Mouse (Mus musculus) stomach, embryonic 15.5 days (tissue): ENCODE results near the gene 4930402H24Rik. TPM values are rescaled to one million over a fixed set of nuclear protein-coding genes. Genes with fewer than 3 reads are reported as not detected.
A peak's percentile ranks its signal among the peaks of the same experiment; 100 is the strongest.

Experiments used
- ATAC-seq: fragments of 200-750 bp; cut with Nextera tagmentation; 2 replicates; pipeline ENCODE4 v1.8.0; 2017; ENCODE audit warnings: low read depth, moderate number of reproducible peaks, moderate TSS enrichment; ENCODE audit not compliant: insufficient read depth, low FRiP score
- H3K27ac ChIP-seq: fragments of 300-500 bp; sonication (generic); 2 replicates; pipeline ENCODE4 v1.5.1; 2015; ENCODE audit warnings: mild to moderate bottlenecking, inconsistent platforms
- H3K27me3 ChIP-seq: fragments of 300-500 bp; sonication (generic); replicated peaks from 2 replicates; pipeline ENCODE4 v1.6.1; 2015; ENCODE audit warnings: inconsistent platforms
- H3K36me3 ChIP-seq: fragments of 300-500 bp; sonication (generic); 2 replicates; pipeline ENCODE4 v1.6.1; 2015; ENCODE audit warnings: inconsistent platforms
- H3K4me1 ChIP-seq: fragments of 300-500 bp; sonication (generic); 2 replicates; pipeline ENCODE4 v1.6.1; 2015; ENCODE audit warnings: inconsistent platforms
- H3K4me2 ChIP-seq: fragments of 300-500 bp; sonication (generic); 2 replicates; pipeline ENCODE4 v1.6.1; 2015; ENCODE audit warnings: mild to moderate bottlenecking, inconsistent platforms
- H3K4me3 ChIP-seq: fragments of 300-500 bp; sonication (generic); replicated peaks from 2 replicates; pipeline ENCODE4 v1.5.1; 2015; ENCODE audit warnings: inconsistent platforms
- H3K9ac ChIP-seq: fragments of 300-500 bp; sonication (generic); 2 replicates; pipeline ENCODE4 v1.6.1; 2015; ENCODE audit warnings: inconsistent platforms
- H3K9me3 ChIP-seq: fragments of 300-500 bp; sonication (generic); 2 replicates; pipeline ENCODE4 v1.6.1; 2016; ENCODE audit warnings: inconsistent platforms
- WGBS: fragments of 180-500 bp; shearing (Covaris S2); methylation state at CpG from one replicate; pipeline ENCODE4 v1.1.7; 2015; 5-methylcytosine and 5-hydroxymethylcytosine counted together
- polyA plus RNA-seq: library from polyadenylated mRNA; unstranded; fragments of >200 nt; fragmentation: Nextera tagmentation; extraction: Ambion mirVana; gene quantifications from 2 replicates; pipeline ENCODE4 v1.2.1, GENCODE M21; 2015

The 4930402H24Rik gene
- polyA plus RNA-seq, 1 experiment from 2014 or later = 29.8 TPM

GRCm38 (mm10) chr2:130849688-130850087 lies 56.5 kb downstream of the 4930402H24Rik start:
- Histone ChIP-seq H3K9ac (no peak overlapping the region), H3K9me3 (no peaks in the 10 kb centered on the region), H3K4me1 (no peaks in the 10 kb centered on the region), H3K27ac (no peak overlapping the region), H3K4me3 (no peak overlapping the region), H3K4me2 (no peak overlapping the region), H3K36me3 (no peaks in the 10 kb centered on the region), H3K27me3 (no peaks in the 10 kb centered on the region)
- WGBS = 69% methylated on average over 4 of the region's 4 CpGs
- ATAC-seq = no peak

- Histone ChIP-seq H3K27me3 (no peaks in the 10 kb centered on the region), H3K9ac (no peak overlapping the region), H3K36me3 (no peaks in the 10 kb centered on the region), H3K27ac (no peak overlapping the region), H3K4me1 (no peaks in the 10 kb centered on the region), H3K4me2 (no peak overlapping the region), H3K9me3 (no peaks in the 10 kb centered on the region), H3K4me3 (no peak overlapping the region)
- no peak for ATAC-seq
- WGBS = 78% methylated on average over 4 of the region's 4 CpGs
Measured at GRCm38 (mm10) chr2:130848313-130848712, 57.9 kb downstream of the 4930402H24Rik start.

- Histone ChIP-seq H3K27me3 (no peaks in the 10 kb centered on the region), H3K4me1 (0 out of 2 replicates have a peak, but pooled peaks cover 4% of the 10 kb centered on the region)
Measured at GRCm38 (mm10) chr2:130843623-130844022, 62.6 kb downstream of the 4930402H24Rik start.

GRCm38 (mm10) chr2:130840846-130841245 lies 65.4 kb downstream of the 4930402H24Rik start:
- peak; percentile 40; the same call in 1 of the 2 replicates for ATAC-seq
- Histone ChIP-seq H3K27me3 (no peaks in the 10 kb centered on the region), H3K4me1 (0 out of 2 replicates have a peak, but pooled peaks cover 5% of the 10 kb centered on the region), H3K9me3 (no peaks in the 10 kb centered on the region), H3K9ac (no peak overlapping the region), H3K36me3 (no peaks in the 10 kb centered on the region), H3K4me2 (peak overlapping the region; percentile 83), H3K4me3 (no peak overlapping the region), H3K27ac (no peak overlapping the region; the same call in 1 of the 2 replicates)
- WGBS = 11% methylated on average over 4 of the region's 4 CpGs

More at GRCm38 (mm10) chr2:130843623-130844022, 62.6 kb downstream of the 4930402H24Rik start:
- Histone ChIP-seq H3K9ac (no peak overlapping the region), H3K4me2 (no peak overlapping the region), H3K9me3 (no peaks in the 10 kb centered on the region), H3K36me3 (no peaks in the 10 kb centered on the region), H3K4me3 (no peak overlapping the region), H3K27ac (no peak overlapping the region)
- no peak for ATAC-seq
- 43% methylated on average over 2 of the region's 2 CpGs for WGBS

GRCm38 (mm10) chr2:130839874-130840661 lies 66.1 kb downstream of the 4930402H24Rik start:
- Histone ChIP-seq H3K9me3 (no peaks in the 10 kb centered on the region), H3K36me3 (no peaks in the 10 kb centered on the region), H3K4me1 (0 out of 2 replicates have a peak, but pooled peaks cover 5% of the 10 kb centered on the region), H3K27ac (peak overlapping the region; percentile 90), H3K9ac (peak overlapping the region; percentile 77), H3K4me2 (peak overlapping the region; percentile 83), H3K27me3 (no peaks in the 10 kb centered on the region), H3K4me3 (peak overlapping the region; percentile 99)
- under 1% methylated on average over 72 of the region's 77 CpGs for WGBS
- ATAC-seq = peak; percentile 91

- WGBS = under 1% methylated on average over 19 of the region's 19 CpGs
- H3K27me3 ChIP-seq = no peaks in the 10 kb centered on the region
- H3K4me3 ChIP-seq = peak overlapping the region; percentile 99
- H3K9ac ChIP-seq = peak overlapping the region; percentile 77
- H3K36me3 ChIP-seq = no peaks in the 10 kb centered on the region
- H3K9me3 ChIP-seq = no peaks in the 10 kb centered on the region
- ATAC-seq = peak; percentile 7; the same call in 1 of the 2 replicates
- 0 out of 2 replicates have a peak, but pooled peaks cover 5% of the 10 kb centered on the region for H3K4me1 ChIP-seq
- peak overlapping the region; percentile 90 for H3K27ac ChIP-seq
- peak overlapping the region; percentile 83 for H3K4me2 ChIP-seq
Measured at GRCm38 (mm10) chr2:130839528-130839873, 66.7 kb downstream of the 4930402H24Rik start.

- no peak for ATAC-seq
- Histone ChIP-seq H3K9me3 (no peaks in the 10 kb centered on the region), H3K36me3 (no peaks in the 10 kb centered on the region), H3K27me3 (no peaks in the 10 kb centered on the region), H3K4me2 (peak overlapping the region; percentile 83), H3K27ac (peak overlapping the region; percentile 90), H3K9ac (peak overlapping the region; percentile 77; the same call in 1 of the 2 replicates), H3K4me3 (peak overlapping the region; percentile 99), H3K4me1 (0 out of 2 replicates have a peak, but pooled peaks cover 5% of the 10 kb centered on the region)
- 2% methylated on average over 10 of the region's 10 CpGs for WGBS
Measured at GRCm38 (mm10) chr2:130839084-130839483, 67.1 kb downstream of the 4930402H24Rik start.

GRCm38 (mm10) chr2:130838131-130838530 lies 68.1 kb downstream of the 4930402H24Rik start:
- H3K9me3 ChIP-seq = no peaks in the 10 kb centered on the region
- H3K36me3 ChIP-seq = no peaks in the 10 kb centered on the region
- H3K4me1 ChIP-seq = 0 out of 2 replicates have a peak, but pooled peaks cover 5% of the 10 kb centered on the region
- H3K27me3 ChIP-seq = no peaks in the 10 kb centered on the region
- ATAC-seq = no peak
- H3K4me2 ChIP-seq = peak overlapping the region; percentile 83
- WGBS = 50% methylated on average over 1 of the region's 1 CpGs
- no peak overlapping the region for H3K9ac ChIP-seq
- H3K27ac ChIP-seq = no peak overlapping the region
- no peak overlapping the region for H3K4me3 ChIP-seq

- WGBS = 71% methylated on average over 3 of the region's 3 CpGs
- no peak for ATAC-seq
- Histone ChIP-seq H3K4me3 (no peak overlapping the region), H3K4me2 (no peak overlapping the region), H3K9me3 (no peaks in the 10 kb centered on the region), H3K4me1 (0 out of 2 replicates have a peak, but pooled peaks cover 2% of the 10 kb centered on the region), H3K27ac (no peak overlapping the region), H3K27me3 (no peaks in the 10 kb centered on the region), H3K9ac (no peak overlapping the region), H3K36me3 (no peaks in the 10 kb centered on the region)
Measured at GRCm38 (mm10) chr2:130833699-130834098, 72.5 kb downstream of the 4930402H24Rik start.

GRCm38 (mm10) chr2:130832582-130832981 lies 73.6 kb downstream of the 4930402H24Rik start:
- Histone ChIP-seq H3K9ac (no peak overlapping the region), H3K4me2 (no peak overlapping the region), H3K27me3 (no peaks in the 10 kb centered on the region), H3K9me3 (no peaks in the 10 kb centered on the region), H3K27ac (no peak overlapping the region), H3K4me1 (no peaks in the 10 kb centered on the region), H3K4me3 (no peak overlapping the region), H3K36me3 (no peaks in the 10 kb centered on the region)
- WGBS = 51% methylated on average over 1 of the region's 1 CpGs
- ATAC-seq = no peak

GRCm38 (mm10) chr2:130832012-130832411 lies 74.2 kb downstream of the 4930402H24Rik start:
- H3K27me3 ChIP-seq = no peaks in the 10 kb centered on the region
- no peak overlapping the region for H3K9ac ChIP-seq
- WGBS = 74% methylated on average over 2 of the region's 2 CpGs
- H3K27ac ChIP-seq = no peak overlapping the region
- H3K9me3 ChIP-seq = no peaks in the 10 kb centered on the region
- H3K36me3 ChIP-seq = no peaks in the 10 kb centered on the region
- H3K4me1 ChIP-seq = no peaks in the 10 kb centered on the region
- H3K4me3 ChIP-seq = no peak overlapping the region
- no peak overlapping the region for H3K4me2 ChIP-seq
- ATAC-seq = no peak

GRCm38 (mm10) chr2:130830236-130830635 lies 76.0 kb downstream of the 4930402H24Rik start:
- Histone ChIP-seq H3K4me3 (no peak overlapping the region), H3K9me3 (no peaks in the 10 kb centered on the region), H3K36me3 (no peaks in the 10 kb centered on the region), H3K27me3 (no peaks in the 10 kb centered on the region), H3K4me2 (no peak overlapping the region), H3K27ac (no peak overlapping the region), H3K9ac (no peak overlapping the region), H3K4me1 (no peaks in the 10 kb centered on the region)
- ATAC-seq = no peak
- 88% methylated on average over 3 of the region's 3 CpGs for WGBS
